ENCODE assay signal across 2 mouse cellular contexts in genomic region chr4:126295937-126296336, GRCm38 (mm10).
TF ChIP-seq lines count a peak whose summit lies in the region.

No protein-coding gene starts in this region.

TF ChIP-seq in CH12.LX, 34 proteins besides CTCF, POLR2A, EP300 and RAD21:
- no peak for TF ChIP-seq USF1 (IDR thresholded peaks at IDR 0.05; ENCODE audit: low read depth, low read length)
- TF ChIP-seq ZNF384 (IDR thresholded peaks at IDR 0.05; ENCODE audit: low read depth, low read length), result 0 out of 2 replicates have a peak, but pooled peaks have one; percentile 53

TF ChIP-seq in ES-E14, 5 proteins besides CTCF, POLR2A, EP300 and RAD21:
- TF ChIP-seq ZNF384 (IDR thresholded peaks at IDR 0.05; ENCODE audit: low read depth, low read length), result peak; percentile 68
- no peak for TF ChIP-seq CHD2 (IDR thresholded peaks at IDR 0.05; ENCODE audit: low read depth, low read length)
- no peak for TF ChIP-seq HCFC1 (IDR thresholded peaks at IDR 0.05; ENCODE audit: borderline replicate concordance, insufficient read depth, low read length)
- no peak for TF ChIP-seq MAFK (IDR thresholded peaks at IDR 0.05; ENCODE audit: insufficient read depth, low read depth, low read length)
- no peak for TF ChIP-seq ZC3H11A (IDR thresholded peaks at IDR 0.05; ENCODE audit: borderline replicate concordance, low read depth, low read length)
